Mouse (Mus musculus) brain, embryonic 18.5 days (tissue): Measurements from ENCODE around the gene Lrrc43.
"Not testable (repeated sequence)": the region's sequence is repeated elsewhere in the genome, so short reads cannot be mapped to it uniquely, and the experiment has no call there.

Source experiments
- DNase-seq: peaks from one replicate; pipeline ENCODE4 v3.0.0-alpha.2; 2012; ENCODE audit warnings: low read depth, low spot score

Lrrc43 gene

DNA sequence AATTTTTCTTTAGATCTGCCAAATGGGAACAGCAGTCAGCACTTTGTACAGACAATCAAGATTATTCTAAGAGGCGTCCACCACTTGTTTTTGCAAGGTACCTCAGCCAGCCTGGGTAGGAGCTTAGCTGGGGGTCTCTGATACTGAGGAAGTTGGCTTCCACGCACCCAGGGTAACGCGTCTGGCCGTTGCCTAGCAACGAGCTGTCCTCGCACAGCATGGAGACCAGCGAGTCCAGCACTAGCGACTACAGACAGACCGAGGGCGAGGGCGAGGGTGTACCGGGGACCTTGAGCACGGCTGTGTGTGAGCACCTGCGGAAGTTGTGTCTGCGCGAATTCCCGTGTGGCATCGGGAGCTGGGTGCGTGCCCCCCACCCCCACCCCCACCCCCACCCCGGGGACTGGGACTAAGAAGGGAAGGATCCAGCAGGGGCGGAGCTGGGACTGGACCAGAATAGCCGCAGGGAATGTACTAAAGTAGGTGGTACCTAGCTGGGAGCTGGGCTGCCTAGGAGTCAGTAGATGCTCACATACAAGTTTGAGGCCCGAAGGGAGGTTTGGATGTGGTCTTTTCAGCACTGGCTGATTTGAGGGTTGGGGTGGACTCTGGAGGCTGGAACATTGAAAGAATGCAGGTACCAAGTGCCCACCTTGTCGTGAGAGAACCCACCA lies at the start of gene Lrrc43, which contains the start of gene Il31:
TSS of gene Lrrc43 (plus strand) at position 194 of the 674 bp plus-strand sequence.
TSS of gene Il31 (minus strand) at position 378 of the 674 bp plus-strand sequence.
- DNase-seq, result no peak

DNA sequence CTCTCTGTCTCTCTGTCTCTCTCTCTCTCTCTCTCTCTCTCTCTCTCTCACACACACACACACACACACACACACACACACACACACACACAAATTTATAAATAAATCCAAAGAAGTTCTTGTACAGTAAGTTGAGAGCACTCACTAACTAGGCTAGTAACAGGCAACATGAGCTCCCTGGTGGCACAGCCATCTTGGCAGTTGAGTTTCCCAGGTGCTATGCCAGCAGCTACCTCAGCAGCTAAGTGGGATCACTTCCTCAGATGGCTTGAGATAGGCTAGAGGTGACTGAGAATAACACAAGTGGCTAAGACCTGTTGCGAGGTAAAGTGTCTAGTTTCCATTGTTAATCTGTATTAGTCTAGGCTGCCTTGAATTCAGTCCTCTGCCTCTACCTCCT lies 49.8 kb upstream of the Lrrc43 start:
- no peak for DNase-seq

DNA sequence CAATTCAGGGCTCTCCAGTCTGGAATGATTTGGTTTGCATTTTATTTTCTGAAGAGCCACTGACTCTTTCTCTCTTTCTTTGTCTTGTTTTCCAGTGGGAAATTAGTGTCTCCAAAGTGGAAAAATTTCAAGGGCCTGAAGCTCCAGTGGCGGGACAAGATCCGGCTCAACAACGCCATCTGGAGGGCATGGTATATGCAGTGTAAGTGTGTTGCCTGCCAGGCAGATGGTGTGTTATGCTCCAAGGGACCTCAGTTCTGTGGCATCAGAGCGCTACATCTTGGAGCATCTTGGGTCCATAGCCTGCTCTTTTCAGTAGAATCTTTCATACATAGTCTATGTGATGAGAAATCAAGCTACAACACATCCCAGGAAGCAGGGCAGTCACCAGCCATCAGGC lies 49.2 kb upstream of the Lrrc43 start:
- no peak for DNase-seq

DNA sequence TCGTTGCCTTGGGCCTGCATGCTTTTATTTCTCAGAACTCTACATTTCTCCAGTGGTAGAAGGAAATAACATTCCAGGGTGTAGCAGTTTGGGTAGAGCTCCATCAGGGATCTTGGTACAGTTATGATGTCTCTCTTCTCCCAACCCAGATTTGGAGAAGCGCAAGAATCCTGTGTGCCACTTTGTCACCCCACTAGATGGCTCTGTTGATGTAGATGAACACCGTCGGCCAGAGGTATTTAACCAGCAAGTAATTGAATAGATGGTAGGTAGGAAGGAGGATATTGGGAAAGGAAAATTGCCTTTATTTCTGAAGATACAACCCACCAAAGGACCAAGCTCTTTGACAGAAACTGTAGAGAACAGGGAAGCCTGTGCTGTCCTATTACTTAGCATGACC lies 48.4 kb upstream of the Lrrc43 start:
- DNase-seq, result no peak

DNA sequence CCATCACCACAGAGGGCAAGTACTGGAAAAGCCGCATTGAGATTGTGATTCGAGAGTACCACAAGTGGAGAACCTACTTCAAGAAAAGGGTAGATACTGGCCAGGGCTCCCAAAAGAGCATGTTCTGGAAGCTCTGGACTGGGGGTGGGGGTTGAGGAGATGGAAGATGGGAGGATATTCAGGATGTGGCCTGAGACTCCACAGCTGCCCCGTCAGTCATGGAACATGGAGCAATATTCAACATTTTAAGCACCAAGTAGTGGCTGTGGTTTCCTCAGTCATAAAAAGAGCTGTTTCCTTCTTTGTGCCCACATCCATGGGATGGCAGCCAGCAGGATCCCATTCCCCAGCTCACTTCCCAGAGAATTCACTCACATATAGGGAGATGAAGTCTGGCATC lies 46.8 kb upstream of the Lrrc43 start:
- DNase-seq, result no peak

DNA sequence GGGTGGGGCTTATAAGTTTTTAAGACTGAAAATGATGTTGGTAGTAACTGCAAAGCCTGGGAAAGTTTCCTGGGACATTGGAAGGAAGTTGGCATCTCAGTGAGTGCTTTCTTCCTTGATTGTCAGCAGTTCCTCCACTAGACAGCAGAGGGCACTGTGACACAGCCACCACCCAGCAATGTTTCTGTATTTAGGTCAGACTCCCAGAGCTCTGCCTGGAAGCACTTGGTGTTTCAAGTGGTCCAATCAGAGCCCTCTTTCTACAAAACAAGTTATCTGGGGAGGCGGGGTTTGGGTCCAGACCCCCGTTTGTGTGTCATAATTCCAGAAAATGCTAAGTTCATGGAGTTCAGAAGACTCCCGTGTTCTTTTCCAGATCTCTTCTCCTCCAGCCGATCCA lies 45.0 kb upstream of the Lrrc43 start:
- DNase-seq, result no peak

DNA sequence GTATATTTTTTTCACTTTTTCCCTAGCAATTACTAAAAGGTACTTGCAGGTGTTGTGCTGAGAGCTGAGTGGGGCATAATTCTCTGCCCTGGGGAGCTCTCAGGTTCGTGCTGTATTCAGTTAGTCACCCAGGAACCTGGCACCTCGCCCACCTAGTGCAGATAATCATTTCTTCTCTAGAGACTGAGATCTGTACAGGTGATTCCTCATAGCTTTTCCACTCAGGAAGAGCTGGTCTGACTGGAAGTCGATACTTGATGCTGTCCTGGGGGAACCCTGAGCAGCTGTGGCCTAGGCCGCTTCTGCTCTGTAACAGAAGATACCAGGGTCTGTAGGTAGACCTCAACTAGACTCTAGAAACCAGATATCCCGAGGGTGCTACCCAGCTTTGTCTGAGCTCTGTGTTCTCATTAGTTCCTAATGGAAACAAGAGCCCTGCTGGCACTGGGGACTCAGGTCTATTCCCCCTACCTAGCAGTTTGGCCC lies 44.2 kb upstream of the Lrrc43 start:
- DNase-seq, result no peak

DNA sequence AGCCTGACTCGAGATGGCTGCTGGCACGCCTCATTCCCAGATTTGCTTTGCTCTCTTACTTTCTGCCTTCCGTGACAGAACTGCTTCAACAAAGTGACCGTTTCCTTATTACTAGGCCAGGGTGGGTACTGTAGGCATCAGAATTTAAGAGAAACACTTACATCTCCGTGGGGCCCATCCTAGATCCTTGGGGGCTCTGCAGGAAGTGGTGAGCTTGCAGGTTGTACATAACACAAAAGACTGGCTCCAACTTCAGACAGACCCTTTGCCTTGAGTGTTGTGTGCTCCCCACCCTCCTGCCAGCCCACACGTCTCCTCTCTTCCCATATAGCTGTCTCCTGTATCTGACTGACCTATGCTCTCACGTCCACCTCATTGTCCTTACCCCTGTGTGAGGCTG lies 37.2 kb upstream of the Lrrc43 start:
- DNase-seq, result no peak

DNA sequence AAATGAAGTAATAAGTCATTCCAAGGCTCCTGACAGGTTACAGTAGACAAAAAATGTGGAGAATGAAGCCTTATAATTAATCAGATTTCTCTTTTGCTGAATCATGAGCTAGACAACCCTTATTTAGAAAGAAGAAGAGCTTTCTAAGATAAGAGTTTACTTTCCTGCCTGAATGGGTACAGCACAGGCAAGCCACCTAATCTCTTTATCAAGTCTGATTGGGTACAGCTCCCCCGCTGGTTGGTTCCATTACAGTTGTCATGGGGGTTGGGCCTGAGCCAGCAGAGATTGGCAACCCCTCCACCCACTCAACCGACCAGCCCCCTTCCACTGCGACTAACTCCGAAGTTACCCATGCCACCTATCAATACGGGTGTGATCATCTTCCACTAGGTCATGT lies 27.7 kb upstream of the Lrrc43 start:
- no peak for DNase-seq

DNA sequence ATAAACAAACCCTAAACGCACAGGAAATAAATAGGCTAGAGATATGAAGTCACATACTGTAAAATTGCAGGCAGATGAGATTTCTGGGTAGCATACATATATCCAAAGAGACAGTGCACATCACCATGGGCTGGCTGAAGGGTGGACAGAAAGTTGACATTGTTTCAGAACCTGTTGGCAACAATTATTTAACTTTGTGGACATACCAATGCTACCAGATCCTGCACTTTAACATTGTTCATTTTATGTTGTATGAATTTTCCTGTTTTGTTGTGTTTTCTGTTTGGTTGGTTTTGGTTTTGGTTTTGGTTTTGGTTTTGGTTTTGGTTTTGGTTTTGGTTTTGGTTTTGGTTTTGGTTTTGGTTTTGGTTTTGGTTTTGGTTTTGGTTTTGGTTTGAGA lies 24.5 kb upstream of the Lrrc43 start:
- no peak for DNase-seq

DNA sequence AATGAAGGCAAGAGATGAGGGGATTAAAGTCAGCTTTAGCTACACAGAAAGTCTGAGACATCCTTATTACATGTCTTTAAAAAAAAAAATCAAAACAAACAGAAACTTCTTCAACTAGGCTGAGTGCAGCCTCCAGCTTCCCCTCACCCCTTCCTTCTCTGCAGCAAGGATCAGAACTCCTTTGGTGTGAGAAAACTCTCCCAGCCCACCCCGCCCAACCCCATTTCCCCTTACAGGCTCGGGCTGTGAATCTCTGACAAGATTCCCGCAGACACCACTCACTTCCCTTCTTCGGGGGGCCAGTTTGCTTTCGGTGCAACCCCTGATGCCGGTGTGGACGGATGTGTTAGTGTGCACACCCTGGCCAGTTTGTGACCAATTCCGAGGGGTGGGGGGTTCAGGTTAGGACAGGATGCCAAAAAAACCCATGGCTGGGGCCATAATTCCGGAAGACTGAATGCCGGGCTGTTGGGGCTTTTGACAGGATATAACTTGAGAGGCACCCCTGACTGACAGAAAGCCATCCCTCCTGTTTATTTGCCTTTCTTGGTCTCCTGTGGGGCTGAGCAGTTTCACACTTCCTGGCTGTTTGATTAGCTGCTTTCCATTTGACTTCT lies 18.2 kb upstream of the Lrrc43 start:
- DNase-seq, result no peak

DNA sequence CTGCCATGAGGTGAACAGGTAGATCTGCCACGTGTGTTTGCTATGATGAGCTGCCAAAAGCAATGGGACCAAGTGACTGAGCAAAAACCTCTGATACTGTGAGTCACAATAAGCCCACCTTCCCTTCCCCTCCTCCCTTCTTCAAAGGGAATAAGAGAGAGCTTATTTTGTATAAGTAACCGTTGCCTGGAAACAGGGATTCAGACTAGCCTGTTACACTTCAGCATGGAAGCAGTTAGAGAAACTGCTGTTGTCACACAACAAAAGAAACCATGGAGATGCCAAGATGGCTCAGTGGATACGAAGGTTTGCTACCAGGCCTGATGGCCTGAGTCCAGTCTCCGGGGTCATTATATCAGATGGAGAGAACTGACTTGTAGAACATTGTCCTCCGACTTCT lies 15.3 kb upstream of the Lrrc43 start:
- DNase-seq, result no peak

DNA sequence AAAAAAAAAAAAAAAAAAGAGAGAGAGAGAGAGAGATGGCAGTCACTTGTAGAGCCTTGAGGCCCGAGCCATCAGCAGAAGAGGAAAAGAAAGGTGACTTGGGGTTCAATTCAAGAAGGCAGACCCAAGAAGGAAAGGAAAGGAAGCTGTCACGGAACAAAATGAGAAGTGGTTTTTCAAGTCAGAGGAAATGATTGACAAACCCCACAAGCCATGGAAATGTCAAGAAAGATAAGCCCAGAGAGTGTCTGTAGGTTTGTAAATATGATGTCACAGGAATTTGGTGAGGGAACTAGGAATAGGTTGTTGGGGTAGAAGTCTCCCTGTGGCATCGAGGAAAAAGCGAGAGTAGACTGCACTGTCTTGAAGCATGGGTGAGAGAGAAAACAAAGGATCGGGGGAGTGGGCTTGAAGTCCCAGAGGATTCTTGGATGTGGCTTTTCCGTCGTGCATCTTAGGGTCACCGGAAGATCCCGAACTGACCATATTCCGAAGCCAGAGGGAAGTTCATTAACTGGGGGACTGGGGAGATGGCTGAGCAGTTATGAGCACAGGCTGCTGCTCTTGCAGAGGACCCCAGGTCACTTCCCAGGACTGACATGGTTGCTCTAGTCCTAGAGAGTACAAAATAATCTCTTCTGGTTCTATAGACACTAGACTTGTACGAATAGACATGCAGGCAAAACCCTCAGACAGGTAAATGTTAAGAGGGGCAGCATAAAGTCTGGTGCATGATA lies 1.3 kb upstream of the Lrrc43 start:
- DNase-seq, result no peak

DNA sequence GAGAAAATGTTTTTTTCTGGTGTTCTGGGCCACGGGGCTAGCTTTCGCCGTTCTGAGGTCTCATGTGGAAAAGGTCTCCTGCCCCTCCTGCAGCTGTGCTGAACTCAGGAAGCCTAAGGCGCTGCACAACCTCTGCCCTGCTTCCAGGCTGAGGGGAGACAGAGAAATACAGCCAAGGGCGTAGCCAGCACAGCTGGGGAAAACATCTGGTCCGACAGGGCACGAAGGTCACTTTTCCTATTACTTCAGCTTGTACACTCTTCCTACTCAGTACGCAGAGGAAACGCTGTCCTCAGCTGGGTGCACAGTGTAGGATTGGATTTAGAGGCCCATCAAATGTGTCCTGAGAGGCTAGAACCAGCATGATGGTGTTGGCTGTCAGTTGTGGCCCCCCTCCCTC lies 830 bp downstream of the Lrrc43 start:
- DNase-seq, result no peak

DNA sequence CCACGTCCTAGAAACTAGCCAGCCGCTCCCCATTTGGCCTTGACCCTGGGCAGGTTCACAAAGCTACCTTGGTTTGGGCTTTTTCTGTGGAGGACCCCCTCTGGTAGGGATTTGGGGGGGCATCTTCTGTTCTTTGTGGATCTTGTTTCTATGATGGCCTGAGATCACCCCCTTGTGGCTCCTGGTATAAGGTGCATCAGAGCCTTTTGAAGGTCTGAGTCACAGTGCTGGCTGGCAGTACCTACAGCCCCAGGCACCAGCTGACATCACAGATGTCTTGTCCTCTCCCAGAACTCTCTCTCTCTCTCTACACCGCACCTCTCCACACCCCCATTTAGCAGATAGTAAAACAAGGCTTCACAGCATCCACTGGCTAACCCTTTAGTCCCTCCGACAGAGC lies 10.6 kb downstream of the Lrrc43 start:
- no peak for DNase-seq

DNA sequence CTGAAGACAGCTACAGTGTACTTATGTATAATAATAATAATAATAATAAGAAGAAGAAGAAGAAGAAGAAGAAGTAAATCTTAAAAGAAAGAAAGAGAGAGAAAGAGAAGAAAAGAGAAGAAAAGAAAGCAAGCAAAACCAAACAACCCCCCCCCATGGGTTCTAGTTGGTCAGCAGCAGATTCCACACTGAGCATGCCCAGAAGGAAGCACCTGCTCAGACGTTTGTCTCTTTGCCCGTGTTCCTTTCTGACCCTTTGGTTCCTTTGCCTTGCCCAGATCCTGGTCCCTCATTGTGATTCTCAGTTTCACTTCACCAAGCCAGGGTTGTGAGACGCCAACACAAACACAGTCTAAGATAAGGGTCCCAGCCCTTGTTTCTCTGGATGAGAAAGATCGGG lies 12.9 kb downstream of the Lrrc43 start:
- DNase-seq, result no peak

DNA sequence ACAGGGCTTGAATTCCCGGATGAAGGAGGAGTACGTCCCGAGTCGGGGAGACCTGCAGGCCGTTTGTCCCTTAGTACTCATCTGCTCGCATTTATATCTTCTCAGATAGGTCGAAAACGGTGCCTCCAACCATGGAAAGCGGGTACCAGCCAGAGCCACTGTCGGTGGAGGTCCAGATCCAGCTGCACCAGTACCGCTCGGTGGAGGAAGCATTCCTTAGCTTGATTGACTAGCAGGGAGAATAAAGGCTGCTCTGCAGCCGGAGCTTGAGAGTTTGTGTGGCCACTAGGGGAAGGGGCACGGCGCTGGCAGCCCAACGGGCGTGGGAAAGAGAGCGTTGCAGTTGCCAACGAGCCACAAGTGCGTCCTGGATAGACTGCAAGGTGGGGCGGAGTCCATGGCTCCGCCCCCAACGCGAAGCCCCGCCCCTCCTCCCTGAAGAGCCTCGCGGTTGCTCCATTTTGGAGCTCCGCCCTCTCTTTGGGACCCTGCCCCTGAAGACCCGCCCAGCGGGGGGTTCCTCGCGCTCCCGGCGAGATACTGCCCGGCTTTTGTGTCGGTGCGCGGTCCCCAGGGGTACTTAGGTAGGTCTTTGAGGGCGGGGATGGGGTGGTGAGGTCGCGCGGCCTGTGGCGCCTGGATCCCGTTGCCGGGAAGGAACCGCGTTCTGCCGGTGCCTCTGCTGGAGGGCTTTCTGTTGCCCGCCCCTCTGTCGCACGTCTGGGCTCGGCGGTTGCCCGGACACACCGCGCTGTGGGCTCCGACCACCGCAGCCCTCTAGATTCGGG lies 19.0 kb downstream of the Lrrc43 start:
- peak; percentile 78 for DNase-seq

DNA sequence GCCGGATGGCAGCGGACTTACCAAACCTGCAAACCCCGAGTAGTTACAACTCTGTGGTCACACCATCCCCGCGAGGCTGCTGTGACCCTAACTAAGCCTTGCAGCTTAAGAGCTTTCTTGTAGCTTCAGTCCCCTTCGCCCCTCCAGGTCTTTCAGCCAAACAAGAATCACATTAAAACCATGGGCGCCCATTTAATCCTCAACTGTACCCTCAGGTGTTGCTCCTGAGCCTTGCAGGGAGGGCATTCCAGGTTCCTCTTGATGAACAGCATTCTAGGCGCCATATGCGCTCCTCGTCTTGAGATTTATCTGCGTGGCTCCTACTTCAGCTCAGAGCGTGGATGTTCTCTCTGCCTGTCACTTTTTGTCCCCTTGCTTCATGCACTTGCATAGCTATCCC lies 19.8 kb downstream of the Lrrc43 start:
- DNase-seq, result no peak

DNA sequence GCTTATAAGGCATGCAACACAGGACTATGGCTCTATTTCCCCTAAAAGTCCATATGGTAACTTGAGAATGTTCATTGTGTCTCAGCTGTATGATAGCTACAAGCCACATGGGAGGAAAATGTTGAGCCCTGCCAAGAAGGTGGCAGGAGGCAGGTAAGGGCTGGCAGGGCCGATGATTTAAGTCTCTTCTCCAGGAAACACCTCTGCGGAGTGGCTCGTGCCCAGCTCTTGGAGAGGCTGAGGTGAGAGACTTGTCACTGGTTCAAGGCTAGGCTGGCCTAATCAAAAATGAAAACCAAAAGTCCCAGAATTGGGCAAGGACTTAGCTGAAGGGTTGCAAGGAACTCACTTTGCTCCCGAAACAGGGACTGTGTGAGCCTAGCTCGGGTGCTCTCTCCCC lies 21.1 kb downstream of the Lrrc43 start, which contains the start of gene B3gnt4:
TSS of gene B3gnt4 (plus strand) at position 301 of the 400 bp plus-strand sequence.
- no peak for DNase-seq

DNA sequence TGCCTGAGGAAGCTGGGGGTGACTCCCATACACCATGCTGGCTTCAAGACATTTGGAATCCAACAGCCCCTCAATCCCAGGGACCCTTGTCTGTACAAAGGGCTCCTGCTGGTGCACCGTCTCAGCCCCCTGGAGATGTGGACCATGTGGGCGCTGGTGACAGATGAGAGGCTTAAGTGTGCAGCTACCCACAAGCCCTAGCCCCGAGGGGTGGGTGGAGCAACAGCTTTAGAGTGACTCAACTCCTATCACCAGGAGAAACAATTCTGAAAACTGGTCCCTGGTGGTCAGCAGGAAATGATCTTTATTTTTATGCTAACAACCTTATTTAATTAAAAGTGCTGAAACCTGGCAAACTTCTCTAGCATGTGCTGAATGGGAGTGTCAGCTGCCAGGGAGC lies 22.3 kb downstream of the Lrrc43 start:
- DNase-seq, result not testable (repeated sequence)

DNA sequence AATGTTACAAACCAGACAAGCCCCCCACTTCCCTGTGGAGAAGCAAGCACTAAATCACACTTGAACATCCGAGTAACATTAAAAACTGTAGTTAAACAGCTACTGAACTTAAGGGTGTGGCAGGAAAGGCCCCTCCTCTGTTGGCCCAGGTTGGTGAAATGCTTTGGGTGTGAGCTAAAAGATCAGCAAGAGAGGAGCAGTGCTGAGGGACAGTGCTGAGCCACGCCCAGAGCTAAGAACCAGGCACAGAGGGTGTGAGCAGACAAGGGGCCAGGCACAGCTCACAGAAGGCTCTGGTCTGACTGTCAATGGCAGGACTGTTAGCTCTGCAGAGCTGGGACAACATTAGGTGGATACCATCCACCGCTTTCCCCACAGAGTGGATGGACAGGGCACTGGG lies 23.0 kb downstream of the Lrrc43 start:
- no peak for DNase-seq

DNA sequence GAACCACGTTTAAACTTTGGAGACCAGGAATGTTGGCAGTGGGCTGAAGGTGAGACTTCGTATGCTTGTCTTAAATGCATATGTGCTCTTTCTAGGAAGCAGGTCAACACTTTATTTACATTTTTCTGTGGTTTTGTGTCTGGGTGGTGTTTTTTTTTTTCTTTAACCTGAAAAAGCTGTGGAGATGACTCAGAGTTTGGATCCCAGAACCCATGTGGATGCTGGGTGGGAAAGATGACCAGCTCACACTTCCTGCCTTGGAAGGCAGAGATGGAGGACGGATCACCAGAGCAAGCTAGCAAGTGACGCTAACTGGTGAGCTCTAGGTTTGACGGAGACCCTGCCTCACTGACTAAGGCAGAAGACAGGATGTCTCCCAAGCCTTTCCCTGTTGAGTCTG lies 25.8 kb downstream of the Lrrc43 start:
- no peak for DNase-seq
